Mouse (Mus musculus) kidney, embryonic 15.5 days (tissue): ENCODE results near the gene Gtpbp6. TPM values are rescaled to one million over a fixed set of nuclear protein-coding genes. Genes with fewer than 3 reads are reported as not detected.
A peak's percentile ranks its signal among the peaks of the same experiment; 100 is the strongest.

Experiments used
- ATAC-seq: fragments of 200-750 bp; cut with Nextera tagmentation; replicated peaks from 2 replicates; pipeline ENCODE4 v1.8.0; 2017; ENCODE audit warnings: moderate TSS enrichment; ENCODE audit not compliant: low FRiP score
- H3K27ac ChIP-seq: fragments of 300-500 bp; sonication (generic); 2 replicates; pipeline ENCODE4 v1.5.1; 2015; ENCODE audit warnings: mild to moderate bottlenecking, inconsistent platforms
- H3K27me3 ChIP-seq: fragments of 300-500 bp; sonication (generic); 2 replicates; pipeline ENCODE4 v1.6.1; 2015; ENCODE audit warnings: inconsistent platforms
- H3K36me3 ChIP-seq: fragments of 300-500 bp; sonication (generic); 2 replicates; pipeline ENCODE4 v1.6.1; 2015; ENCODE audit warnings: inconsistent platforms
- H3K4me1 ChIP-seq: fragments of 300-500 bp; sonication (generic); 2 replicates; pipeline ENCODE4 v1.6.1; 2015; ENCODE audit warnings: inconsistent platforms
- H3K4me2 ChIP-seq: fragments of 300-500 bp; sonication (generic); 2 replicates; pipeline ENCODE4 v1.6.1; 2015; ENCODE audit warnings: moderate library complexity, mild to moderate bottlenecking, inconsistent platforms
- H3K4me3 ChIP-seq: fragments of 300-500 bp; sonication (generic); replicated peaks from 2 replicates; pipeline ENCODE4 v1.5.1; 2015; ENCODE audit warnings: mild to moderate bottlenecking, inconsistent platforms
- H3K9ac ChIP-seq: fragments of 300-500 bp; sonication (generic); 2 replicates; pipeline ENCODE4 v1.6.1; 2015; ENCODE audit warnings: mild to moderate bottlenecking, inconsistent platforms
- H3K9me3 ChIP-seq: fragments of 300-500 bp; sonication (generic); replicated peaks from 2 replicates; pipeline ENCODE4 v1.6.1; 2016; ENCODE audit warnings: inconsistent platforms
- WGBS: fragments of 180-500 bp; shearing (Covaris S2); methylation state at CpG from one replicate; pipeline ENCODE4 v1.1.7; 2015; ENCODE audit warnings: mixed read lengths; 5-methylcytosine and 5-hydroxymethylcytosine counted together
- polyA plus RNA-seq: library from polyadenylated mRNA; unstranded; fragments of >200 nt; fragmentation: Nextera tagmentation; extraction: Ambion mirVana; gene quantifications from 2 replicates; pipeline ENCODE4 v1.2.1, GENCODE M21; 2015

Gene Gtpbp6
- polyA plus RNA-seq, 1 experiment from 2014 or later: 34.9 TPM

- Histone ChIP-seq H3K27ac (peak overlapping the region; percentile 100), H3K4me3 (peak overlapping the region; percentile 90), H3K9me3 (no peaks in the 10 kb centered on the region), H3K4me2 (peak overlapping the region; percentile 84), H3K9ac (peak overlapping the region; percentile 87), H3K36me3 (peaks cover 48% of the 10 kb centered on the region), H3K27me3 (no peaks in the 10 kb centered on the region), H3K4me1 (peaks cover 21% of the 10 kb centered on the region)
- 10% methylated on average over 39 of the region's 41 CpGs for WGBS
- peak; percentile 41 for ATAC-seq
These were observed 964 bp downstream of the Gtpbp6 start for GRCm38 (mm10) chr5:110106901-110107564.

GRCm38 (mm10) chr5:110106140-110106871, 1.7 kb downstream of the Gtpbp6 start:
- Histone ChIP-seq H3K4me2 (peak overlapping the region; percentile 84), H3K9me3 (no peaks in the 10 kb centered on the region), H3K4me3 (peak overlapping the region; percentile 90), H3K9ac (peak overlapping the region; percentile 87), H3K4me1 (peaks cover 28% of the 10 kb centered on the region), H3K27ac (0 out of 2 replicates have a peak overlapping the region, but pooled peaks have one; percentile 100), H3K36me3 (peaks cover 44% of the 10 kb centered on the region), H3K27me3 (no peaks in the 10 kb centered on the region)
- ATAC-seq: no peak
- WGBS: 94% methylated on average over 26 of the region's 26 CpGs

GRCm38 (mm10) chr5:110104616-110105380, 3.2 kb downstream of the Gtpbp6 start:
- H3K27me3 ChIP-seq: peaks cover 4% of the 10 kb centered on the region; the same call in 1 of the 2 replicates
- no peak overlapping the region for H3K4me2 ChIP-seq
- no peaks in the 10 kb centered on the region for H3K9me3 ChIP-seq
- peaks cover 37% of the 10 kb centered on the region for H3K4me1 ChIP-seq
- 97% methylated on average over 36 of the region's 36 CpGs for WGBS
- no peak overlapping the region for H3K27ac ChIP-seq
- ATAC-seq: no peak
- H3K9ac ChIP-seq: no peak overlapping the region
- no peak overlapping the region for H3K4me3 ChIP-seq
- H3K36me3 ChIP-seq: peaks cover 44% of the 10 kb centered on the region

GRCm38 (mm10) chr5:110103901-110104615, 3.9 kb downstream of the Gtpbp6 start:
- Histone ChIP-seq H3K4me1 (peaks cover 38% of the 10 kb centered on the region), H3K9me3 (no peaks in the 10 kb centered on the region), H3K4me2 (no peak overlapping the region), H3K27me3 (peaks cover 4% of the 10 kb centered on the region; the same call in 1 of the 2 replicates), H3K9ac (no peak overlapping the region), H3K36me3 (peaks cover 44% of the 10 kb centered on the region), H3K27ac (no peak overlapping the region), H3K4me3 (no peak overlapping the region)
- 96% methylated on average over 27 of the region's 27 CpGs for WGBS
- ATAC-seq: no peak

- Histone ChIP-seq H3K36me3 (peaks cover 44% of the 10 kb centered on the region), H3K4me2 (no peak overlapping the region), H3K9ac (no peak overlapping the region), H3K4me1 (peaks cover 38% of the 10 kb centered on the region), H3K9me3 (no peaks in the 10 kb centered on the region), H3K4me3 (no peak overlapping the region), H3K27me3 (peaks cover 4% of the 10 kb centered on the region; the same call in 1 of the 2 replicates), H3K27ac (no peak overlapping the region)
- no peak for ATAC-seq
- 95% methylated on average over 19 of the region's 19 CpGs for WGBS
These were observed 5.0 kb downstream of the Gtpbp6 start for GRCm38 (mm10) chr5:110102853-110103625.

GRCm38 (mm10) chr5:110102429-110102828, 5.6 kb downstream of the Gtpbp6 start:
- 89% methylated on average over 13 of the region's 13 CpGs for WGBS
- no peak overlapping the region for H3K9ac ChIP-seq
- peaks cover 38% of the 10 kb centered on the region for H3K4me1 ChIP-seq
- H3K27ac ChIP-seq: no peak overlapping the region
- peaks cover 44% of the 10 kb centered on the region for H3K36me3 ChIP-seq
- peak overlapping the region; percentile 87 for H3K4me2 ChIP-seq
- no peak for ATAC-seq
- no peaks in the 10 kb centered on the region for H3K9me3 ChIP-seq
- no peak overlapping the region for H3K4me3 ChIP-seq
- peaks cover 4% of the 10 kb centered on the region; the same call in 1 of the 2 replicates for H3K27me3 ChIP-seq

GRCm38 (mm10) chr5:110101716-110102347, 6.2 kb downstream of the Gtpbp6 start:
- Histone ChIP-seq H3K4me1 (peaks cover 36% of the 10 kb centered on the region), H3K36me3 (peaks cover 44% of the 10 kb centered on the region), H3K9ac (peak overlapping the region; percentile 21; the same call in 1 of the 2 replicates), H3K27ac (no peak overlapping the region), H3K4me2 (peak overlapping the region; percentile 87), H3K27me3 (peaks cover 4% of the 10 kb centered on the region; the same call in 1 of the 2 replicates), H3K9me3 (no peaks in the 10 kb centered on the region), H3K4me3 (peak overlapping the region; percentile 42)
- ATAC-seq: peak; percentile 27
- WGBS: 11% methylated on average over 34 of the region's 34 CpGs

GRCm38 (mm10) chr5:110100921-110101631, 6.9 kb downstream of the Gtpbp6 start:
- H3K9me3 ChIP-seq: no peaks in the 10 kb centered on the region
- ATAC-seq: peak; percentile 23
- peaks cover 4% of the 10 kb centered on the region; the same call in 1 of the 2 replicates for H3K27me3 ChIP-seq
- peak overlapping the region; percentile 21; the same call in 1 of the 2 replicates for H3K9ac ChIP-seq
- no peak overlapping the region for H3K27ac ChIP-seq
- H3K36me3 ChIP-seq: peaks cover 38% of the 10 kb centered on the region
- peaks cover 28% of the 10 kb centered on the region for H3K4me1 ChIP-seq
- peak overlapping the region; percentile 42 for H3K4me3 ChIP-seq
- peak overlapping the region; percentile 87 for H3K4me2 ChIP-seq
- WGBS: 2% methylated on average over 36 of the region's 37 CpGs

GRCm38 (mm10) chr5:110099656-110100580, 8.1 kb downstream of the Gtpbp6 start, which contains the start of gene Plcxd1:
TSS of gene Plcxd1 (plus strand) at chr5:110099969.
- Histone ChIP-seq H3K27me3 (peaks cover 4% of the 10 kb centered on the region; the same call in 1 of the 2 replicates), H3K9me3 (no peaks in the 10 kb centered on the region), H3K4me1 (peaks cover 32% of the 10 kb centered on the region), H3K27ac (0 out of 2 replicates have a peak within 1 kb of the TSS, but pooled peaks have one; percentile 22), H3K9ac (no peak within 1 kb of the TSS; the same call in 1 of the 2 replicates), H3K4me2 (peak within 1 kb of the TSS; percentile 87), H3K36me3 (peaks cover 27% of the 10 kb centered on the region), H3K4me3 (peak within 1 kb of the TSS; percentile 42)
- ATAC-seq: peak; percentile 13; the same call in 1 of the 2 replicates
- 5% methylated on average over 25 of the region's 25 CpGs for WGBS
